Mouse (Mus musculus) inflammation-experienced regulatory T-cells, adult 16 weeks (primary cell): Measurements from ENCODE around the gene Atp6v1a. TPM values are rescaled to one million over a fixed set of nuclear protein-coding genes. Genes with fewer than 3 reads are reported as not detected.

ENCODE experiments used
- polyA plus RNA-seq: library from polyadenylated mRNA; unstranded; fragments of 100-300 nt; shearing (Covaris generic); gene quantifications from one replicate; pipeline ENCODE4 v1.2.1, GENCODE M21; 2017

The Atp6v1a gene
- polyA plus RNA-seq: 39.2 TPM

DNA sequence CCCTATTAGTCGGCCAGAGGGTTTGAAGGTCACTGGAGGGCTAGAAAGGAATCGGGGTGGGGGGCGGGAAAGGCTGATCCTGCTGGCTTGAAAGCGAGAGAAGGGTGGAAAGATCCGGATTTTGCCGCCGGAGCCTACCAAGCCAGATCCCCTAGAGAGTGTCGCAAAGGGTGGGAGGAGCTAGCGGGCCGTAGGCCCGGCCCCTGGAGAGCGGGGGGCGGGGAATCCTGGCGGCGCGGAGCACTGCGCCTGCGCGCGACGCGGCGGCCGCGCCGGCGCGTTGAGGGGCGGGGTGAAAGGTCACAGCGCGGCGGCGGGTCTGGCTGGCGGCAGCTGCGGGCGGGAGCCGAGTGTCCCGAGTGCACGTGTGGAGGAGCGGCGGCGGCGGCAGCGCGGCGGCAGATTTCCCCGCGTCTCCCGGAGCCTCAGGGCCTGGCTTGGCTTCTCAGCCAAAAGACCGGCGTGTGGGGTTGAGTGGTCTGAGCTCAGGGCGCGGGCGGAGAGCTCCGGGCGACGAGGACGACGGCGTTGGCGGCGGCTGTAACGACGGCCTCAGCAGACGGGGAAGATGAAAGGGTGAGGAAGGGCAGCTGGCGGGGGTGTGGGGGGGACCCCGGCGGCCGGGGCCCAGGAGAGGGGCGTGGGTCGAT, at the start of gene Atp6v1a, which contains the start of gene Naa50:
Gene Atp6v1a (minus strand): TSS at position 170 of the 650 bp plus-strand sequence.
Gene Naa50 (plus strand): TSS at position 295 of the 650 bp plus-strand sequence.

GRCm38 (mm10) chr16:44173155-44173941, 33.8 kb upstream of the Atp6v1a start, which contains the start of gene Usf3:
Gene Usf3 (plus strand): TSS chr16:44173246.

GRCm38 (mm10) chr16:44063025-44063894, 76.2 kb downstream of the Atp6v1a start, which contains the start of gene Gramd1c:
Gene Gramd1c (minus strand): TSS chr16:44063345.

Other genes with a start within 250 kb of the Atp6v1a start
- 17.0 TPM for gene Ccdc191, start 249.9 kb downstream of the Atp6v1a start, polyA plus RNA-seq
- gene Qtrt2, start 212.9 kb downstream of the Atp6v1a start, polyA plus RNA-seq: 27.6 TPM
- gene Zdhhc23, start 159.9 kb downstream of the Atp6v1a start, polyA plus RNA-seq: 4.0 TPM
- 6.4 TPM for gene Gramd1c, start 76.4 kb downstream of the Atp6v1a start, polyA plus RNA-seq
- 51.1 TPM for gene Naa50, start 125 bp upstream of the Atp6v1a start, polyA plus RNA-seq
- gene Usf3, start 33.5 kb upstream of the Atp6v1a start, polyA plus RNA-seq: 2.2 TPM
- gene Sidt1, start 193.5 kb upstream of the Atp6v1a start, polyA plus RNA-seq: 51.1 TPM
- 49.0 TPM for gene Spice1, start 207.4 kb upstream of the Atp6v1a start, polyA plus RNA-seq